Mouse (Mus musculus): ENCODE data around the gene Wfikkn1. TPM values are rescaled to one million over a fixed set of nuclear protein-coding genes. Genes with fewer than 3 reads are reported as not detected.

Gene Wfikkn1
- 0.41 and 0.57 TPM in 2 replicates for polyA plus RNA-seq (2015; fragmentation: Nextera tagmentation; extraction: Ambion mirVana)

- peaks cover 35% of the 10 kb centered on the region for H3K4me1 ChIP-seq
- no peaks in the 10 kb centered on the region for H3K9me3 ChIP-seq
- ATAC-seq (ENCODE audit: low FRiP score, low read depth) = no peak
- 0 out of 2 replicates have a peak within 1 kb of the TSS, but pooled peaks have one; percentile 44 for H3K27ac ChIP-seq
- no peak within 1 kb of the TSS for H3K4me3 ChIP-seq
- H3K4me2 ChIP-seq (replicated peaks) = no peak within 1 kb of the TSS
- 26% methylated on average over 5 of the region's 5 CpGs for WGBS
- H3K36me3 ChIP-seq = peaks cover 63% of the 10 kb centered on the region
- H3K9ac ChIP-seq = peak within 1 kb of the TSS; percentile 35; the same call in 1 of the 2 replicates
- no peaks in the 10 kb centered on the region for H3K27me3 ChIP-seq
Observed at GRCm38 (mm10) chr17:25880196-25880910, at the start of gene Wfikkn1. TSS of gene Wfikkn1 (minus strand) at chr17:25880858.

- no peak for ATAC-seq (ENCODE audit: low FRiP score, low read depth)
- WGBS = 72% methylated on average over 2 of the region's 2 CpGs
- Histone ChIP-seq H3K9ac (no peak overlapping the region), H3K4me3 (no peak overlapping the region), H3K4me2 (replicated peaks) (no peak overlapping the region), H3K27ac (no peak overlapping the region), H3K4me1 (0 out of 2 replicates have a peak, but pooled peaks cover 6% of the 10 kb centered on the region), H3K9me3 (no peaks in the 10 kb centered on the region), H3K36me3 (peaks cover 50% of the 10 kb centered on the region), H3K27me3 (no peaks in the 10 kb centered on the region)
Observed at GRCm38 (mm10) chr17:25925348-25925747, 44.7 kb upstream of the Wfikkn1 start.

GRCm38 (mm10) chr17:25922120-25922519, 41.5 kb upstream of the Wfikkn1 start:
- ATAC-seq (ENCODE audit: low FRiP score, low read depth) = no peak
- Histone ChIP-seq H3K36me3 (peaks cover 23% of the 10 kb centered on the region), H3K4me3 (no peak overlapping the region), H3K9ac (no peak overlapping the region), H3K27me3 (no peaks in the 10 kb centered on the region), H3K4me1 (peaks cover 20% of the 10 kb centered on the region), H3K27ac (no peak overlapping the region), H3K9me3 (no peaks in the 10 kb centered on the region), H3K4me2 (replicated peaks) (no peak overlapping the region)
- 86% methylated on average over 5 of the region's 5 CpGs for WGBS

GRCm38 (mm10) chr17:25919786-25920642, 39.4 kb upstream of the Wfikkn1 start:
- under 1% methylated on average over 37 of the region's 40 CpGs for WGBS
- Histone ChIP-seq H3K9me3 (no peaks in the 10 kb centered on the region), H3K27me3 (no peaks in the 10 kb centered on the region), H3K27ac (peak overlapping the region; percentile 89), H3K4me1 (peaks cover 20% of the 10 kb centered on the region), H3K9ac (peak overlapping the region; percentile 74), H3K4me2 (replicated peaks) (peak overlapping the region; percentile 95), H3K36me3 (peaks cover 10% of the 10 kb centered on the region), H3K4me3 (peak overlapping the region; percentile 97)
- peak; percentile 98 for ATAC-seq (ENCODE audit: low FRiP score, low read depth)

- Histone ChIP-seq H3K4me3 (peak within 1 kb of the TSS; percentile 97), H3K27ac (peak within 1 kb of the TSS; percentile 89), H3K4me2 (replicated peaks) (peak within 1 kb of the TSS; percentile 95), H3K9me3 (no peaks in the 10 kb centered on the region), H3K4me1 (peaks cover 20% of the 10 kb centered on the region), H3K36me3 (peaks cover 15% of the 10 kb centered on the region), H3K9ac (peak within 1 kb of the TSS; percentile 92), H3K27me3 (no peaks in the 10 kb centered on the region)
- WGBS = under 1% methylated on average over 61 of the region's 78 CpGs
- peak; percentile 0; the same call in 1 of the 2 replicates for ATAC-seq (ENCODE audit: low FRiP score, low read depth)
Observed at GRCm38 (mm10) chr17:25919144-25919785, 38.6 kb upstream of the Wfikkn1 start, which contains the start of gene Rab40c. TSS of gene Rab40c (minus strand) at chr17:25919727.

GRCm38 (mm10) chr17:25918037-25918750, 37.5 kb upstream of the Wfikkn1 start:
- peaks cover 20% of the 10 kb centered on the region for H3K4me1 ChIP-seq
- 80% methylated on average over 9 of the region's 9 CpGs for WGBS
- no peak overlapping the region for H3K27ac ChIP-seq

GRCm38 (mm10) chr17:25916931-25917647, 36.4 kb upstream of the Wfikkn1 start:
- H3K4me2 ChIP-seq (replicated peaks) = no peak overlapping the region
- ATAC-seq (ENCODE audit: low FRiP score, low read depth) = no peak
- WGBS = 83% methylated on average over 8 of the region's 8 CpGs
- no peak overlapping the region for H3K4me3 ChIP-seq
- H3K27ac ChIP-seq = no peak overlapping the region
- no peaks in the 10 kb centered on the region for H3K9me3 ChIP-seq
- peaks cover 15% of the 10 kb centered on the region for H3K36me3 ChIP-seq
- H3K4me1 ChIP-seq = peaks cover 20% of the 10 kb centered on the region
- H3K27me3 ChIP-seq = no peaks in the 10 kb centered on the region
- peak overlapping the region; percentile 92; the same call in 1 of the 2 replicates for H3K9ac ChIP-seq

More at GRCm38 (mm10) chr17:25918037-25918750, 37.5 kb upstream of the Wfikkn1 start:
- Histone ChIP-seq H3K9me3 (no peaks in the 10 kb centered on the region), H3K9ac (peak overlapping the region; percentile 92), H3K4me2 (replicated peaks) (peak overlapping the region; percentile 95), H3K36me3 (peaks cover 15% of the 10 kb centered on the region), H3K4me3 (peak overlapping the region; percentile 97), H3K27me3 (no peaks in the 10 kb centered on the region)
- no peak for ATAC-seq (ENCODE audit: low FRiP score, low read depth)

GRCm38 (mm10) chr17:25914295-25914694, 33.6 kb upstream of the Wfikkn1 start:
- 89% methylated on average over 4 of the region's 4 CpGs for WGBS

GRCm38 (mm10) chr17:25913877-25914275, 33.2 kb upstream of the Wfikkn1 start:
- H3K27ac ChIP-seq = no peak overlapping the region
- H3K4me2 ChIP-seq (replicated peaks) = no peak overlapping the region
- no peak overlapping the region for H3K4me3 ChIP-seq
- H3K36me3 ChIP-seq = peaks cover 15% of the 10 kb centered on the region
- H3K4me1 ChIP-seq = peaks cover 14% of the 10 kb centered on the region
- 86% methylated on average over 1 of the region's 1 CpGs for WGBS
- no peaks in the 10 kb centered on the region for H3K27me3 ChIP-seq
- ATAC-seq (ENCODE audit: low FRiP score, low read depth) = no peak
- H3K9ac ChIP-seq = no peak overlapping the region
- no peaks in the 10 kb centered on the region for H3K9me3 ChIP-seq

More at GRCm38 (mm10) chr17:25914295-25914694, 33.6 kb upstream of the Wfikkn1 start:
- Histone ChIP-seq H3K36me3 (peaks cover 15% of the 10 kb centered on the region), H3K4me2 (replicated peaks) (no peak overlapping the region), H3K27ac (no peak overlapping the region), H3K9me3 (no peaks in the 10 kb centered on the region), H3K4me1 (peaks cover 14% of the 10 kb centered on the region), H3K4me3 (no peak overlapping the region), H3K9ac (no peak overlapping the region), H3K27me3 (no peaks in the 10 kb centered on the region)
- ATAC-seq (ENCODE audit: low FRiP score, low read depth) = no peak

GRCm38 (mm10) chr17:25913186-25913876, 32.7 kb upstream of the Wfikkn1 start:
- no peak overlapping the region for H3K9ac ChIP-seq

More at GRCm38 (mm10) chr17:25913186-25913876, 32.7 kb upstream of the Wfikkn1 start:
- WGBS = 85% methylated on average over 14 of the region's 14 CpGs
- Histone ChIP-seq H3K36me3 (peaks cover 15% of the 10 kb centered on the region), H3K27ac (no peak overlapping the region), H3K4me1 (peaks cover 8% of the 10 kb centered on the region), H3K27me3 (no peaks in the 10 kb centered on the region), H3K4me2 (replicated peaks) (no peak overlapping the region), H3K4me3 (no peak overlapping the region), H3K9me3 (no peaks in the 10 kb centered on the region)
- no peak for ATAC-seq (ENCODE audit: low FRiP score, low read depth)
